Mouse (Mus musculus) urinary bladder, postnatal 14 days (tissue): Measurements from ENCODE around the gene Pgm2l1.

ENCODE experiments used
- DNase-seq: peaks from one replicate; pipeline ENCODE4 v3.0.0; 2021; ENCODE audit warnings: low spot score

Gene Pgm2l1

DNA sequence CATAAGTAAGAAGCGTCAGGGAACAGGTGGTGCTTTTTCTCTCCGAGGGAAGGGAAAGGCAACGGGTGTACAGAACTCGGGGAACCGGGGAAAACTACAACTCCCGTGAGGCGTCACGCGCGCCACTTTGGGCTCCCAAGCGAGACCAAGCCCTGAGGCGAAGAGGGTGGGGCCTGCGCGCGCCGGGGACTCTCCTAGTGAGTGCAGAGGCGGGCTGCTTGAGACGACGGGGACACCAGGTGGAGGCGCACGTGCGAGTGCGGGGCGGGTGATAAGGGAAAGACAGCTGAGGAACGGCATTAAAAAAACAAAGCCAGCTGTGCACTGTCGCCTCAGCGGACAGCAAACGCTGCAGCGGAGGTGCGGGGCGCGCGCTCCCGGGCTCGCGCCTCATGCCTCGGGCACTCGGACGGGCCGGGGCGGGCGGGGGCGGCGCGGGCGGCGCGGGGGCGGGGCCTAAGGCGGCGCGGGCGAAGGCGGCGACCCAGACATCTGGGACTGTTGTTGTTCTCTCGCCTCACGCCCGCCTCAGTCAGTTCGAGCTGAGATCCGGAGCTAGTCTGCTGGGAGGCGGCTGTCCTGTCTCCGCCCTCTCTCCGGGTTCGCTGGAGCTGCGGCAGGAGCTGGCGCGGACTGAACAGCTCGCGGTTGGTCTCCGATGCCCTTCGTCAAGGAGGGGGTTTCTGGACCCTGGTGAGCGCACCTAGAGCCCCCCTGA, at the start of gene Pgm2l1:
Pgm2l1 (plus strand) TSS at position 237 of the 718 bp plus-strand sequence.
- DNase-seq, result peak; percentile 98

DNA sequence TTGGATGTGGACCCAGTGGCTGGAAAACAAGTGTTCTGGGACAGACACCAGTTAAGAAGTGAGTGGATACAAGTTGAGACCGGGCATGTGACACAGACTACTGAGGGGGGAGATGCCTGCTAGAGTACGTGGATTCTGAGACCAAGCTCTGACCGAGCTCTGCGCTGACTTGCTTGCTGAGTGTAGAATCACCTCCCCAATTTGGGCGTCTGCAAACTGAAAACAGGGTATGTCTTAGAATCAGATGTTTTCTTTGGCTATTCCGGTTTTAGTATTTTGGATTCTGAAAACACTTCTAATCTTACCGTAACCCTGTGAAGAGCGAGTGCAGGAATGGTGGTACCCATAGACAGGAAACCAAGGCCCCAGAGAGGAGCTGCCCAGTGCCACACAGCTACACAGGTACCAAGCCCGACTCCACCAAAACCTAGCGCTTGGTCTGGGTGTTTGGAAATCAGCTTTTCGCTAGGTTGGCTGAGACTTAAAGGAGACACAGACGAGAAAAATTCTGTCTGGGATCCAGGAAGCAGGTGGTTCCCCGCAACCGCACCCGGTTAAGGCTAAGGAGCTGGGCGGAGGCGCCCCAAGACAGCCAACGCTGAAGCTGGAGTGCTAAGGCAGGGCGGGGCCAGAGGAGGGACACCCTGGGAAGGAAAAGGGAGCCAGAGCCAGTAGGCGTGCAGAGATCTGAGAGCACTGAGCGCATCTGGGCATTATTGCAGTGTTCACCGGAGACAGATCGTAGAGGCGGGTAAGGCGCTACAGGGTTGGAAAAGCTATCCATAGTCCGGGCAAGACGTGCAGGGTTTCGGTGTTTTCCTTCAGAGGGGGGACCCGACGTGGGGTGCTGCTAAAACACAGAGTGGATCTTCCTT, 48.9 kb upstream of the Pgm2l1 start:
- DNase-seq, result peak; percentile 64

GRCm38 (mm10) chr7:100178891-100179233, 48.3 kb upstream of the Pgm2l1 start:
- peak; percentile 17 for DNase-seq

DNA sequence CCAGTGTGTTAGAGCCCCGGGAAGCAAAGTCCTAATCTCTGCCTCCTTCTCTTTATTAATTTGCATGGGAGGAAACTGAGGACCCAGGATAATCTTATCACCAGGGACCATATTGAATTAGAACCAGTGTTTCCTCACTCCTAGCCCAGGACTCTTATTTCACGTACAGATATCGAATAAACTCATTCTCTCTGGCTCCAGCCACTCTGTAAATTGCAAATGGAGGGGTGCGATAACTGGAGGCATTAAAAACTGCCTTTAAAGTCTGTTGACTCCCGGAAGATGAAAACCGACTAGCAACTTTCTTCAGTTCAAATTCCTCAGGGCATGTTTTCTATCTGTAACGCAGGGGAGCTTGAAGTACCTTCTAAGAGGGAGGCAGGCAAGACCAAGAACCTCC, 47.8 kb upstream of the Pgm2l1 start:
- no peak for DNase-seq

- DNase-seq, result no peak
Measured at GRCm38 (mm10) chr7:100179836-100180407, 47.3 kb upstream of the Pgm2l1 start.

DNA sequence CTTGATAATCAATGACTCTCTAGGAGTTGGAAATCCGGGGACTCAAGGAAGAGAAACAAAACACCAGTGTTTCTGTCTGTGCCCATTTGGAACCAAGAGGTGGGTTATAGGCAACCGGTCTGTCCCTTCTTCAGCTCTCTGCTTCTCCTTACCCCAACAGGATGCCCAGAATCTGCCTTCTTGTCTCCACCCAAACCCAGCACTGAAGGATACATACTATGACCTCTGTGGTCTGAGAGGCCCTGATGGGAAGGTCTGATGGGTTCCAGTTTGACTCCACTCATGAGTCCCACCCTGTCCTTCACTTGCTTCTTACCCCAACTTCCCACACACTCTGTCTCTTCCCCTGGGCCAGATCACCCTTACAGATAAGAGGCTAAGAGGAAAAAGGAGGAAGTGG, 46.0 kb upstream of the Pgm2l1 start:
- DNase-seq, result no peak

DNA sequence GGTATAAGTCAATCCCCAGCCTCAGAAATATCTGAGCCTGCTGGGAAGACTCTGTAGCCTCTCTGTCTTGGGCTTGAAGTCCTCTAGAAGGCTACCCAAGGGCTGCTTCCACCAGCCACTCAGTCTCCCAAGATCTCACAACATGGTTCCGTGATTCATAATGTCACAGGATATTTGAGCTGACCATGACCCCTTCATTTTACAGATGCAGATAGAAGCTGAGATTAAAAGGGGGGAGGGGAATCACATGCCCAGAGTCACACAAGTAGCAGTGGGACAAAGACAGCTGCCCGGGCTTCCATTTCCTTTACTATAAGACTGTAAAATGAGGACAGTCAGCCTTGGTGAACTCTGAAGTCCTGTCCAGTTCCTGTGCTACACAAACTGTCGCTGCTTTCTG, 45.6 kb upstream of the Pgm2l1 start:
- no peak for DNase-seq

GRCm38 (mm10) chr7:100182388-100182787, 44.8 kb upstream of the Pgm2l1 start:
- DNase-seq, result no peak

- DNase-seq, result peak; percentile 47
Measured at GRCm38 (mm10) chr7:100187601-100188000, 39.6 kb upstream of the Pgm2l1 start.

GRCm38 (mm10) chr7:100190167-100190566, 37.0 kb upstream of the Pgm2l1 start:
- DNase-seq, result no peak

DNA sequence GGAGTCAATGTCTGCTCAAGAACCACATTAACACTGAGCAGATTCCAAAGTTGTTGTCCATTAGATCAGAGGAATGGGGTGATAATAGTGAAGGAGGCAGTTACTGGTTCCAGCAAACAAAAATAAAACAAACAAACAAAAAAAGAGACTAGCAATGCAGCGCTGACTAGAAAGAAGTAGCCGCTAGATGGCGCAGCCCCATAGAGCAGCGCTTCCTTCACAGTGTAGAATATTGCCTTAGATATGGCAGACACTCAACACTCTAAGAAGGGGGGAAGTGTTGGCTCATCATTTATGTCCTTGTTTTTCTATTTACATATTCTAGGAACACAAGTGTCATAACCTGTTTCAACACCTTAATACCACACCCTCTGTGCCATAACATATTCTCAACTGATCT, 36.4 kb upstream of the Pgm2l1 start:
- peak; percentile 76 for DNase-seq

- DNase-seq, result no peak
Measured at GRCm38 (mm10) chr7:100201191-100201590, 26.0 kb upstream of the Pgm2l1 start.

- DNase-seq, result no peak
Measured at GRCm38 (mm10) chr7:100203616-100204015, 23.6 kb upstream of the Pgm2l1 start.

DNA sequence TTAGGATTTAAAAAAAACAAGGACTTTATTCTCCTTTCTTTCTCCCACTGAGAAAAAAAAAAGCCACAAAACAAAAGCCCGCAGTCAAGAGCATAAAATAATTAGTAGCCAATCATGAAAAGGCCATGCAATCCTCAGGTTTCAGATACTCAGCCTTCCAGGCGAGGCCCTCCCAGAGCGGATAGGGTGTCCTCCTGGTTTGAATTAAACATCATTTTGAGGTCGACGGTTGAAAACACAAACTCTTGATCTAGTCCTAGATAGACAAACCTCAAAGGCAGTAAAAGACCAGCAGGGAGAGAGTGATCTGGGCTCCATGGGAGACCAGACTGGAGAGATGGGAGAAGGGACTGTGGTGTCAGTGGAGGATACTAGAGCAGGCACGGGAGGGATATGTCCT, 22.3 kb upstream of the Pgm2l1 start:
- DNase-seq, result no peak

- no peak for DNase-seq
Measured at GRCm38 (mm10) chr7:100206144-100206543, 21.1 kb upstream of the Pgm2l1 start.

DNA sequence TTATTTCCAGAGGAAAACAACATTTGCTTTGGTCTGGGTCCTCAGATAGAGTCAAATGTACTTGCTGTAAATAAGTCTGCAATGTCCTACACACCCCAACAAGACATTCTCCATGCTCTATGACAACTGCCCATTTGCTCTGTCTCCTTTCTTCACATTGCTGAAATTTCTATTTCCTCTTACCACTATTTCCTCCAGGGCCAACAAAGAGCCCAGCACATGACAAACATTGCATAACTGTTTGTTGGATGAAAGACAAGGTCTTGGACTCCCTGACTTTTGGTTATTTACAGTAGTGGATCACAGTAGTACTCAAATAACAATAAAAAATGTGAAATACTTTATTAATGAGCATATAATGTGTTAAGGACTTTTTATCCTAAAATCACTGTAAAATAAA, 19.3 kb upstream of the Pgm2l1 start:
- no peak for DNase-seq

DNA sequence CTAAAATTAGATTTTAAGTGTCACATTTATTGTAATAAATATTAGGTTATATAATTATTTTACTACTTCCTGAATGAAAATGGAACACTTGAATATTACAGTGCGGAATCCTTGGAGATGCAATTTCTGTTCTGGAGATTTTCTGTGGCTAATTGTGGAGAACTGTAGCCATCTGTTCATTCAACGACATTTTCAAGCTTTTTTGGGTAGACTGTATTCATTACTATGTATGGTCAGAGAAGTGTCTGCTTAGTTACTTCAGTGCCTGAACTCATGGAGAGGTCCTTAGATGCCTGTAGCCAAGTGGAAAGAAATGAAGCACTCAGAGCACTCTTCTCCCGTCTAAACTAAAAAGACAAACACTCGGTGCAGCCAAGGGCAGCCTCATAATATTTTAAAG, 12.9 kb upstream of the Pgm2l1 start:
- no peak for DNase-seq

DNA sequence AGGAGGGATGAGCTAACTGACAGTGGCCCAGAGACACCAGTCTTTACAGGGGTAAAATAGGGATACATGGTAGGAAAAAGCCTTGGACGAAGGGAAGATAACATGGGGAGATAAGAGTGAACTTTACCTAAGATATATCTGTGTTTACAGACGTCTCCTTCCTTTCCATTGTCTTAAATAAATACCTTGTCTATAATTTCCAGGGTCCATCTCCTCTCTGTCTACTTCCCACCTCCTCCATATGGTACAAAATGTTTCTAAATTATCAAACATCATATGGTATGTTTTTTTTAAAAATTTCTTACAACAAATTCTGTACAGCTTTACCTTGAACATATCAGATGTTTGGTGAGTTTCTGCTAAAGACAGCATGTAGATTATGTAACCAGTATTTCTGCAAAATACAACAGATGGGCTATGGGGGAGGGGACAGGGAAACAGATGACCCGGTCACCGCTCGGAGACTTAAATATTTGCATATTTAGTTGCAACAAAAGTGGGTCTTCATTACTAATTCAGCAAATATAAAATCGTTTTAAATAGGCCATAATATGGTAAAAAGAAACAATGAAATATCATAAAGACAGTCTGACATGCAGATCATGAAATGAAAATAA, 12.0 kb upstream of the Pgm2l1 start:
- no peak for DNase-seq

GRCm38 (mm10) chr7:100215976-100216375, 11.2 kb upstream of the Pgm2l1 start:
- DNase-seq, result peak; percentile 8

DNA sequence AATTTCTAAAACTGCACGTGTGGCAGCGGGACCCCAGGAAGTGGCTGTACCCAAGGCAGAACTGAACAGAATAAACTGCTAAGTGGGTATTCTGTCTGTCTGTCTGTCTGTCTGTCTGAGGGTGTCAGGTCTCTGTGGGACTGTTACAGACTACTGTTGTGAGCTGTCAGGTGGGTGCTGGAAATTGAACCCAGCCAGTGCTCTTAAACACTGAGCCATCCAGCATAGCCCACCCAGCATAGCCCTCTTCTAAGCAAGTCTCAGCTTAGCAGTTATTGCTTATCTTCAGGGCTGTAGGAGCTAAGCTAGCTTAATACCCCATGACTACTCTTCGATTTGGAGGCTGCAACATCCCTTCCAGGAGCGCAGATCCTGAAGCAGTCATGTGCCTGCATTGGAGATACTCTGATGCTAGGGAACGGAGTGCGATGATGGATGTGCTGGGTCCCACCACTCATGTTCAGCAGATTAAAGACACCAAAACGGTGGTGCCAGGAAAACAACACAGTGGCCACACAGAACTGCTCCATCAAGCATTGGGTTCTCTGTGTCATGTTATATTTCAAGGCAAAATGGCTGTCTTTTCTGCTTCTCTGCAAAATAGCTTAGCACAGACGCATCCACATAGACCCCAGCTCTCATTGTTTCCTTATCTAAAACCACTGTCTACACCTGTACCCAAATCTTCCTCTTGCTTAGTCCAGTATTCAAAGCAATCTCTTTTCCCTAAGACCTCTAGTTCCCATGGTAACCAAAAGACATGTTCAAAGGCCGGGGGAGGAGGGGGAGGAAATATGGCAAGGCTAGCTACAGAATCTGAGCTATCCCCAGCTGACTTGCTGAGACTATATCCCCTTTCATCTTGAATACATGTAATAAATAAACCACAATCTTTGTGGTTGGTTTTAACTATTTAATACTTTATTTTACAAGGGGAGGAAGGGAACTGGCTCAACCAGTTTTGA, 10.3 kb upstream of the Pgm2l1 start:
- DNase-seq, result peak; percentile 14

DNA sequence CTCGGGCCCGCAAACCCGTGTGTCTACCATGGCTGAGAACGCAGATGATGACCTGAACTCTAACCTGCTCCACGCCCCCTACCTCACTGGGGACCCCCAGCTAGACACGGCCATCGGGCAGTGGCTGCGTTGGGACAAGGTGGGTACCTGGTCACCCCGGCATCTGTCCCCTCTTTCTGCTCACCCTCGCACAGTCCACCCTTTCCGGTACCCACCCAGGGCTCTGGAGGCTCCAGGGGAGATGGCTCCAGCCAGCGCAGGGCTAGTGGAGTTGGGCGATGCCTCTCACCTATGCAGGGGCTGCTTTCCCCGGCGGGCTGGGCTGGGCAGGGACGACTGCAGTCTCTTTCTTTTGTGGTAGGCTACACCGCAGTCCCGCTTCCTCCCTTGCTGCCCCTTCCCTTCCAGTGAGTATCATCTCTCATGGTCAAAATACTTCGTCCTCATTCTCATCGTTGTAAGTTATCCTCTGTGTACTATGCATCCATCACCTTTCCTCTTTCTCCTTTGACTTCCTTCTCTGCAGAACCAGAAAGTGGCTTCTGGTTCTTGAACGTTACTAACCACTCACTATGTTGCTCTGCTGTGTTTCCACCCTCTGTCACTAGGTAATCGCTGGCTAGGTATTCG, 817 bp downstream of the Pgm2l1 start:
- DNase-seq, result peak; percentile 12
